Mouse (Mus musculus): ENCODE data around the gene Ccm2l.

Ccm2l gene

DNA sequence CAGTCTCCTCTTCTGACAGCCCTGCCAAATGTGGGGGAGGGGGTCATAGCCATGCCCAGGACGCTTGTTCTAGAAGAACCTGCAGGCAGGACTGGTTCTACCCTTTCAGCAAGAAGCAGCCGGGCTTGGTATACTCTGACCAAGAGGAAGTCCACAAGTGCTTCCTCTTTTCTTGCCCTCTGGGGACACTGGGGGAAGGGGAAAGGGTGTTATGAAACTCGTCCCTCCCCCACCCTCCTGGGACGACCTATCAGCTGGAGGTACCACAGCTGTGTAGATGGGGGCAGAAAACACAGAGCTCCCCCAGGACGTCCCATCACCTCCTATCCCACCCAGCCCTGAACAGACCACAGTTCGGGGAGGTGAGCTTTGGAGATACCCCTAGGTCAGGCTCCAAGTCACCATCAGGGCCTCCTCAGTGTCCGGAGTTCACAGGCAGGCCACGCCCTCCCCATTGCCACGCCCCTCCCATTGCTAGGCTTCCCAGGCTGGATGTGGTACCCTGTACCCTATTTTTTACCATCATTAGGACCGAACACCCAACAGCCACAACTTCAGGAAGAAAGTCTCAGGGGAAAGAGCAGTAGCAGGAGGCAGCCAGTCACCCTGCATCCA is 24.9 kb downstream of the Ccm2l start:
- DNase-seq, result no peak

DNA sequence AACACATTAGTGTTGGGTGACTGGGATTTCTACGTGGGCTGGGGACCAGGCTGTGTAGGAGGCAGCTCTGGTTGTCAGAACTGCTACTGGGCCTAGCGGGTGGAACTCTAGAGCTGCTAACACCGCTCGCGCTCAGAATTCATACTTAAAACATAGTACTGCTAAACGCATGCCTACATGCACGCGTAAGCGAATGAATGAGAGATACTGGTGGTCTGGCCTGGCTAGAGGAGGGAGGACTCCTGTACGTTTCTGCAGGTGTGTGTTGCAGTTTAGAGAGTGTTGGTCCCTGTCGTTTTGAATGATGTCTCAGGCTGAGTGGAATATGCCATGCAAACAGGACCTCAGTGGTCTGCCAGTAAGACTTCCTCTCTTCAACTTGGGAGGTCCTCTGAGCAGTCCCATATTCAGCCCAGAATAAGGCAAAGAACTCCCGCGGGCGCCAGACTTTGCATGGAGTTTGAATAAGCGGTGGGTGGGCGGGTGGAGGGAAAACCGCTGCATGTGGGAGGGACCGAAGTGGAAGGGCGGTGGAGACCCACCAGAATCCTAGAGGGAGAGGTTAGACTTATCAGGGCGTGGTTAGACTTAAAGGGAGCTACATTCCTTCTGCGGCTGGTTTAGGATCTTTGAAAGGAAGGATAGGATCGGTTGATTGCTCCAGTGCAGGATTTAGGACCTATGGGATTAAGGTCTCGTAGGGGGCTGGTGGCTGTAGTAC is 41.5 kb downstream of the Ccm2l start:
- DNase-seq, result no peak

DNA sequence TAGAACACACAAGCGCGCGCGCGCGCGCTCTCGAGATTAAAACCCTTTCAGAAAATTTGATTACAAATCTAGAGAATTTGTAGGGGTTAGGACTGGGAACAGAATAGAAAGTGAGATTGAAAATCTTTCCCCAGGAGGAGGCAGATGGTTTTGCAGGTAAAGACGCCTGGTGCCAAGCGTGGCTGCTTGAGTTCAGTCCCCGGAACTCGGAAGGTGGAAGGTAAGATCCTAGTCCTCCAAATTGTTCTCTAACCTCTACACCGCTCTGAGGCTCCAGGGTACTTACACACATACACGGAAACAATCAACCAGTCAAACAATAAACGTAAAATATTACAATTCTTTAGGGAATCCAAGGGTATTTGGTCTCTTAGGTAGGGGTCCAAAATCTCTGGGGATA is 42.0 kb downstream of the Ccm2l start:
- DNase-seq, result no peak

DNA sequence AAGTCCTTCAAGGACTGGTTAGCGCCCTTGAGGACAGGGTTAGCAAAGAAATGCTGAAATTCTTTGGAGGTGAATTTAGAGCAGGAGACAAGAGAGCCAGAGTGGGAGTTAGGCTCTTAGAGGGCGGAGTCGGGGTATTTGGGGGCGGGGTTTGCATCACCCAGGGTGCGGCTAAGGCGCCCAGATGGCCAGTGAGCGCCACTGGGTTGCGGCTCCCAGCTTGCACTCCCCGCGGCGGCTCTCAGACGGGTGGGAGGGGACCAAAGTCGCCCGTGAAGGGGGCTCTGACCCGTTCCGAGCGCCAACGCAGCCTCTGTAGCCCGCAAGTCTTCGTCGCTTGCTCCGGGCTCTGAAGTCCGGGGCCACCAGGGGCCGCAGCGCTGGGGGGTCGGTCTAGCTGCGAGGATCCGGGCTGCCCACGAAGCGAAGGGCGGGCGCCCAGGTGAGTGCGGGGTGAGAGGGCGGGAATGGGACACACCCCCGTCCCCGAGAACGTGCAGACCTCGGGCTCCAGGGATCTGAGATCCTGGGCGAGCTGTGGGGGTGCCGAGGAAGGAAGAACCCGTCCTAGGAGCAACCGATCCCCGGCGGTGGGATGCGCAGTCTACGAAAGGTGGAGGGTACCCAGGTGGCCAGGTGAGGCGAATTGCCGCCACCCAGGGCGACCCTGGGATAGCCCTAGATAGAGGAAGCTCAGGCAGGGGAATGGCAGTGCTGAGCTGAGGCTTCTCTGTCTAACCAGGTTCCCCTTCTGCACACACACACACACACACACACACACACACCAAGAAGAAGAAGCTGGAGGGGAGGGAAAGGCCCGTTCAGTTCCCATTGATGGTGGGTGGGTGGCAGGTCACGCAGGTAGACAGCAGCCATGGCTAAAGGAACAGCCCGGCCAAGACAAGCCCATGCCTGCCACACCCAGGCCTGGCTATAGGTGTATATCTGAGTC is 42.8 kb downstream of the Ccm2l start, which contains the start of gene Hck:
Gene Hck (plus strand): TSS at position 156 of the 952 bp plus-strand sequence.
- no peak for DNase-seq

DNA sequence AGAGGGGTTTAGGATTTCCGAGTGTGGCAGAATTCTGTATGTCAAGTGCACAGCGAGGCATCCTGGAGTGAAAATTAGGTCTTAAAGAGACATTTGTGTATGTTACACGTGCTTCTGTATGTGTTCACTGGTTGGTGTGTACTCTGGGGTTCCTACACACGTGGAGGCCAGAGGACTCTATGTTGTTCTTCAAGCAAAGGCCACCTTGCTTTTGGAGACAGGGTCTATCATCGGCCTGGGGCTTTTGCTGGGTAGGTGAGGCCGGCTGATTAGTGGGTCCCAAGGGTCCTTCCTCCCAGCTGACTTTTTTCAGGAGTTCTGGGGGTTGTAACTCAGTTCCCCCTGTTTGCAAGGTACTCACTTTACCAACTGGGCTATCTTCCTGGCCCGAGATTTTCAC is 43.8 kb downstream of the Ccm2l start:
- DNase-seq, result no peak

DNA sequence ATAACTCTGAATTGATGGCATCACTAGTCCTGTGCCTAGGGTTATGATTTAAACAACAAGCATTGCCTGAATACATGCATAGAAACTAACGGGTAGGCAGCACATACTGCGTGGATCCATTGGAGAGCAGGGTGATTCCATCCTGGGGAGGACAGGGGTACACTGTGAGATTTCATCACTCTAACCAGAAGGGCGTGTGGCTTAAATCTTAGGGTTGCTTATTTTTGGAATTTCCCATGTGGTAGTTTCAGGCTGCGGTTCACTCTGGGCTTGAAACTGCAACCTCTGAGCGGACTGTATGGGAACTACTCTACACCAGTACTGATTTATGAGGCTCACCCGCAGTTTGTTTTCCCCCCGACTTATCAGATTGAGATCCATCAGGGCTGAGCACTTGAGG is 45.5 kb downstream of the Ccm2l start:
- DNase-seq, result no peak

DNA sequence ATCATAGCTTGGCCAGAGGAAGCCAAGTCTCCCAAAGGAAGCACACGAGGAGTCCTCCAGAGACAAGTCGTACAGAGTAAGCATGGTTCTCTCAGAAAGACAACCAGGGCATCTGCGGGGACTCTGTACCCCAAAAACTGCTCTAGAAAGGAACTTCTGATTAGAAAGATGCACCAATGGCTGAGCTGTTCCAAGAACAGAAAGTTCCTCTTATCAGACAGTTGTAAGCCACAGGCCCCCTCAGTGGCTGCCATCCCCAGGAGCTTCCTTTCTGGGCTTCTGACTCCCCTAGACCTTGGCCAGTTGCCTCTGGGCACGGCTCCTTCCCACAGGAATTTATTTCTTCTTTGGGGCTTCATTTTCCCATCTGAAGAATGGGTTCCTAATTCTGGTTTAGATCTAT is 49.9 kb downstream of the Ccm2l start:
- no peak for DNase-seq

DNA sequence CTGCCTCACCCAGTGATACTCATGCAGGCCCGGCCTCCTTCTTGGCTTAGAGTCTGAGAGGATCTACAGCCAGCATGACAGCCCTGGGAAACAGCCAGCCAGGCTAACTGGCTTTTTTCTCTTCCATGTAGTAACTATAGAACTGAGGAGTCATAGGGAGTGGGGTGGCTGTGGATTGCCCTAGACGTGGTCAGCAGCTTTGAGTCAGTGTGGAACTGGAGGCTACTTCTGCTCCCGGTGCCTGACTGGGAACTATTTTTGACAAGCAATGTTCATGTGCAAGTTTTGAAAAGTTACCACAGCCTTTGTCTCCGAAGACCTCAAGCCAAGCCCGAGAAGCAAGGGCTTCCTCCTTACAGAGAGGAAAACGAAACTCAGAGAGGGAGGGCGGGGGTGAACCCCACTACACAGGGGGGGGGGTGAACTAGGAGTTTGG is 51.3 kb downstream of the Ccm2l start:
- DNase-seq, result no peak

DNA sequence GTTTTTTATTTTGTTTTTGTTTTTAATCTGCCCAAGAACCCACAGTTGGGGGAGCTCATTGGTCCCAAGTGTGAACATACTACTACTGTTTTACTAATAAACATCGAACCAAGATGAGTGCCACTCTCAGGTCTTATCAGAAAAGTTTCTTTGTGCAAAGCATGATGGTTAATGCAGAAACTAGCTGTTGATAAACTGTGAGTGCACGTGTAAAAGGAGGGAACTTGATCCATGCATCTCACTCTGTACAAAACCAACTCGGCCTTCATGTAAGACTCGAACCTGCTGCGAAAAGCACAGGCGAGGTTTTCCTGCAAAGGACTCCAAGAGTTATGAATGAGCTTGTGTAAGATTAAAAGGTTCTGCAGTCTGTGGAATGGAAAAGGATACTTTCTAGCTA is 53.7 kb downstream of the Ccm2l start:
- DNase-seq, result no peak

DNA sequence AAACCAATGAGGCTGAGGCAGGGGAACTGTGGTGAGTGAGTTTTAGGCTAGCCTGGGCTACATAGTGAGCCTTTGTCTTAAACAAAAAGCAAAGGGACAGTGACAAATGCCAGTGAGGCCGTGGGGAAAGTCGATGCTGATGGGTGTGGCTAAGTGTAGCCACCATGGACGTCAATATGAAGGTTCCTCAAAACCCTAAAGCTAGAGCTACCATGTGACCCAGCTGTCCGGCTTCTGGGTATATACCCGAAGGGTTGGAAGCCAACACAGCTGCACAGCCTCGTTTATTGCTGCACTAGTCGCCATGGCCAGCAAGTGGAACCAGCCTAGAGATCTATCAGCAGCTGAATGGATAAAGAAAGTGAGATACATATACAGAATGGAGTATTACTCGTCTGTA is 54.4 kb downstream of the Ccm2l start:
- DNase-seq, result no peak

DNA sequence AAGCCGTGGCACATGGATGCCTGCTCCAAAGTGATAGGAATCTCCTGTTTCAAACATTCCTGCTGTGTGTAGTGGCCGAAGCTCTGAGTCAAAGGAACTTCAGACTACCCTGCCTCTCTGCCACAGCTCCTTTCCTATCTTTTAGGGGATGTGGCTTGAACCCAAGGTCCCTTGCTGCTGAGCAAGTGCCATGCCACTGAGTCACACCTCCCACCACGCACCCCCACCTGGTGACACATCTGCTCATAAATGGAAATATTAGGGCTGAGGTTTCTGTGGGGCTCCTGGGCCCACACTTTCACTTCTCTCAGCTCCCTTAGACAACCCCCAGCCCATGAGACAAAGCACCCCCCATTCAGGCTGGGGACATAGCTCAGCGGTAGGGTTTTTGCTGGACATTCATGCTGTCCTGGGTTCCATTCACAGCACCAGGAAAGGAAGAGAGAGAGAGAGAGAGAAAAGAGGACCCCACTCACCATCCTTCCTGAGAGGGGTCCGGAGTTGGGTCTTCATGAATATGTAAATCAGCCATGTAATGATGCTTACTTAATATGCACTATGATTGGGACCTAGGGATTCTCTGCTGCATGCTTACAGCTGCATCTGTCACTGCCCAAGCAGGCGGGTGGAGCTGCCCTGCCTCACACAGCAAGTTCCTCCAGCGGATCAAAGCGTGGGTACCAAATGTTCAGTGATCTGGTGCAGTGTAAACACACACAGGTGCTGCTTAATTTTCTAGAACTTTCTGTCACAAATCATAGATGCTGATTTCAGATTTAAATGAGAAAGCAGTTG is 56.3 kb downstream of the Ccm2l start:
- DNase-seq, result no peak

DNA sequence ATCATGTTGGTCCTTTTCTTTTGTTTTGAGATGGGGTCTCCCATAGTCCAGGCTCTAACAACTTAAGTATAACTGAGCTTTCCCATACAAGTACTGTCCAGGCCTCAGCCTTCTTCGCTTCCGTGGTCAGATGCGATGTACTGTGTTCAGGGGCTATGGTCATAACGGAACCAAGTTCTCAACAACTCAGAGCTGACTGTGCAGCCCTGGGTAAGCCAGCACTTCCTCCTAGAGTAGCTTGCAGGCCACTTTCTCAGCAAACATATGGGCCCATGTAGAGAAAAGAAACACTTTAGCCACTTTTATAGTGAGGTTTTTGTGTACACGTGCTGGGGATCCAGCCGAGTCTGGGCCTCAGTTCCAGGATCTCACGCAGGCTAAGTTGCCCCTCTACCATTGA is 56.9 kb downstream of the Ccm2l start:
- no peak for DNase-seq

DNA sequence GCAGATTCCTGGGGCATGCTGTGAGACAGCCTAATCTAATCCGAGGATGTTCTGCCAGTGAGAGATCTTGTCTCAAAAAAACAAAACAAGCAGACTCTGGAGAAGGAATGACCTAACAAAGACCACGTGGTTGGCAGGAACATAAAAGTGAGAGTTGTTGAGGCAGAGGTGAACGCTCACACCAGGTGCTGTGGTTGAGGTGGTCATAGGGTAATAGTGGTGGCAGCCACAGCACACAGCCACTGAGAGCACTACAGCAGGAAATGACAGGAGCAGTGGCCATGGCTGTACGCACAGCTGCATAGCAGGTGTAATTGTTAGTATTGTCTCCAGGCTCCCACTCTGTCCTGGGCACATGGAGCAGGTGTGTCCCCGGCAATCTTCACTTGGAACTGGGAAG is 60.1 kb downstream of the Ccm2l start:
- DNase-seq, result no peak

DNA sequence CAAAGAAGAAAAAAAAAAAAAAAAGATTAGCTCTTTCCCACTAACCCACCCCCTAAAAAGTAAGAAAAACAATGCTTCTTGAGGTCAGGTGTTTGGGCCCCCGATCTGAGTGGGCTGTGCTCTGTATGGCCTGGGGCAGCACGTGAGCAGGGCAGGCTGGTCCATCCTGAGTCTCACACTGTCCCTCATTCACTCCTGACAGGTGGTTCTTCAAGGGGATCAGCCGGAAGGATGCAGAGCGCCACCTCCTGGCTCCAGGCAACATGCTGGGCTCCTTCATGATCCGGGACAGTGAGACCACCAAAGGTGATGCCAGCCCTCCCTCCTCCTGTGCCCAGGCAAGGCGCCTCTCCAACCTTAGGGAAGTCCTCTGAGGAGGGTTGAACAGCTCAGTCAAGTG is 65.3 kb downstream of the Ccm2l start:
- no peak for DNase-seq
